Mouse (Mus musculus): ENCODE measurements around the gene Ap4e1. TPM values are rescaled to one million over a fixed set of nuclear protein-coding genes. Genes with fewer than 3 reads are reported as not detected.
A peak's percentile ranks its signal among the peaks of the same experiment; 100 is the strongest.

Ap4e1 gene
- 10 to 100 TPM in 1 of 2 experiments, 1 to 10 TPM in 1; 8.8 to 10.0 TPM for total RNA-seq (2021)
- long read RNA-seq, experiment 1, full-length matches to known transcripts, result 2 of 8 reads
- long read RNA-seq, experiment 1, partial matches to known transcripts, result 0 of 8 reads
- long read RNA-seq, experiment 1, other reads (novel, unspliced or antisense), result 6 of 8 reads
- long read RNA-seq, experiment 2, full-length matches to known transcripts, result 4 of 10 reads
- long read RNA-seq, experiment 2, partial matches to known transcripts, result 2 of 10 reads
- long read RNA-seq, experiment 2, other reads (novel, unspliced or antisense), result 4 of 10 reads

DNA sequence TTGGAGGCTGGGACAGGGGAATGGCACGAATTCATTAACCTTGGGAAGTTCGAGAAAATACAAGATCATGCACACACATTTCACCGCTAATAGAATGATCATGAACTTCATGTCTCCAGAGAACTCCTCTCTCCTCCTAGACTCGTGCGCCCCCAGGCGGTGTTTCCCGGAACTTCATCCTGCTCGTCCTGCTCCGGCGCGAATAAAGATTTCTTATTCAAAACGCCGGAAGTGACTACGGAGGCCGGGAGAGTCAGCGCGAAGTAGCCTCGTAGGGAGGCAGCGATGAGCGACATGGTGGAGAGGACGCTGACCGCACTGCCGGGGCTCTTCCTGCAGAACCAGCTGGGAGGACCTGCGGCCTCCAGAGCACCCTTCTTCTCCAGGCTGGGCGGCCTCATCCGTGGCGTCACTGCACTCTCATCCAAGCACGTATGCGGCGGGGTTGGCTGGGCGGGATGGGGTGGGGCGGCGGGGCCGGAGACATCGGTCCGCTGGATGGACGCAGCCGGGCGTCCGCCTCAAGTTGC, at the start of gene Ap4e1:
Gene Ap4e1, plus strand, starts transcription at position 249 of the 530 bp plus-strand sequence.
- peak; percentile 99 for DNase-seq (ENCODE audit: low spot score)

DNA sequence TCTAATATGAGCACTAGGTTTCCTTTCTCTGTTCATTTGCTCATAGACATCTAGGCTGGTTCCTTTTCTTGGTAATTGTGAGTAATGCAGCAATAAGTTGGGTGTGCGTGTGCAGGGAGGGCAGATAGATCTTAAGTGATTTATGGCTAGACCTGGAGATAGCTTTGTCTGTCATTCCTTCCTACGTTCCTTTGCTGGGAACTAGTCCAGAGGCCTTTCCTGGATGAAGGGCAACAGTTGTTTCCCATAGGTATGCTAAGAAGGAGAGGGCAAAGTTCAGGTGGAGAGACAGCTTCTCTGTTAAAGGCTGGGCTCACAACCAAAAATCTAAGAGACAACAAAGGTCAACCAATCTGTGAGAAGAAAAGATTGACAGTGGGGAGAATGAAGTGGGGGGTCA, 46.8 kb upstream of the Ap4e1 start:
- DNase-seq (ENCODE audit: low spot score), result no peak

- DNase-seq (ENCODE audit: low spot score), result no peak
Measured at GRCm38 (mm10) chr2:126977428-126977827, 31.1 kb upstream of the Ap4e1 start.

DNA sequence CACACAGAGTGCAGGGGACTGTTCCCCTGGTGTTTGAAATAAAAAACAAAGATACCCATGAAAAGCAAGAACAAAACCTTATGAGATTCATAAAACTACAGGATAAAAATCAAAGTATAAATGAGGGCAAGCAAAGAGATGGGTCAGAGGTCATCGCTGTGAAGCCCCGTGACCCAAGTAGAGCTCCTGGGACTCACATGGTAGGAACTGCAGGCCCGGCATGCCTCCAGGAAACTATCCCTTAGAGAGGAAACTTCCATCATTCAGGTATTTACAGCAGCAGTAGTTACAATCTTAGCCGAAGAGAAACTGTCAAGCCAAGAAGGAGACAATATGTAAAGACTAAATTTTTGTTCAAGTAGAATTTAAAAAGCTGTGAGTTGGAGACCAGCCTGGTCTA, 25.3 kb upstream of the Ap4e1 start:
- DNase-seq (ENCODE audit: low spot score), result no peak

- no peak for DNase-seq (ENCODE audit: low spot score)
Measured at GRCm38 (mm10) chr2:126989919-126990318, 18.6 kb upstream of the Ap4e1 start.

DNA sequence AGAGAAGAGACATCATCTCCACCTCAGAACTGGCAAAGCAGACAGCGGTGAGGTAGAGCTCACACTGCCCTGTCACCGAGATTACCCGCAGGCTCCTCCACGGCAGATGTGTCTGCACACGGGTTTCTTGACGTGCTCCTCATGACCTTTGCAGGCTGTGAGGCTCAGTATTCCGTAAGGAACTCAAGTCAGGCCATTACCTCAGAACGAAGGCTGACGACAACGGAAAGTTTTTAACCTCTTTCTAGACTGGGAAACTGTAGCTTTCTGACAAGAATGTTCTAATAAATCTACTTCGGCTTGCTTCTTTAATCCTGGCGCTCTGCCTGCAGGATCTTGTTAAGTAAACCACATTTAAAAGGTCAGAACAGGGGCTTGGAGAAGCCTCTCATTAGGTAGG, 15.8 kb upstream of the Ap4e1 start:
- no peak for DNase-seq (ENCODE audit: low spot score)

DNA sequence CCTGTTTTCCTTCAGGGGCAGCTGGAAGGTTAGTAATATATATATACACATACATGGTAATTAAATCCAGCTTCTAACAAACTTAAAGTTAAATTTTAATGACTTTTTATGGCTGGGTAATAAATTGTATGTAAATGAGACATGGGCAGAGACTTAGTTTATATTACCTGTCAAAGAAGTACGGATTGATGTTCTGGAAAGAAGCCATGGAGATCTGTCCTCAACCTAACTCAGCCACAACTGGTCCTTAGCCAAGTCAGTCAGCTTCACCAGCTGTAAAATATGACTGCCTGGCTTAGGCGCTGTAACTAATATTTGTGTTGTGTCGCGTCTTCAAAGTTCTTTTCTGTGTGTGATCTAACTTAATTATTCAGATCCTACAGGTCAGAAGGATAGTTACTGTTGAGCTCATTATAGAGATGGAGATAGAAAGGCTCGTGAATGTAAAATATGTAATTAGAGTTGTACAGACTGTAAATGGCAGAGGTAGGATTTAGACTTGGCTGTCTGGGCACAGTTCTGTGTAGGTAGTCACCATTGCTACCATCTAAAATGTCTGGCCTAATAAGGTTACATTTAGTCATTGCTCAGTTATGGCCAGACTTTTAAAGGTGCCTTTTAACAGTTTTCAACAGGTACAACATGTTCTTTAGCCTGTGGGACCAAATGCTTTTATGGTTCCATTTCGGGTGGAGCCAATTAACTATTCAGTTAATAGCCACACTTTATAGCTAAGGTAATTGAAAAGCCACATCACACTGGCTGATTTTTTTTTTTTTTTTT, 13.9 kb upstream of the Ap4e1 start:
- DNase-seq (ENCODE audit: low spot score), result peak; percentile 31

DNA sequence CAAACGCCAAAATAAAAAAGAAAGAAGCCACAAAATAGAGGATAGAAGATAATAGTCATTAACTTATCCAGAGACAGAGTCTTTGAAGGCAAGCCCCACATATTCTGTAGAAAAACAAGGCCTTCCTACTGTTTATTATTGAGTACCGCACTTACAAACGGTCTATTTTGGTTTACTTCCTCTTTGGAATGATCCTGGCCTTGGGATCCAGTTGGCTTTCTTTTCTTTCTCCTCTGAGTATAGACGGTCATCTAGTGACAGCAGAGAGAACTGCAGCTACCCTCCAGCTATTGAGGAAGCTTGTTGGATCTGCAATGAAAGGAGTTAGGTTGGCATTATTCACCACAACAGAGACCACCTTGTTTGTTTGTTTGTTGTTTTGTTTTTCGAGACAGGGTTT, 11.8 kb upstream of the Ap4e1 start:
- peak; percentile 73 for DNase-seq (ENCODE audit: low spot score)

- DNase-seq (ENCODE audit: low spot score), result no peak
Measured at GRCm38 (mm10) chr2:126998219-126998618, 10.3 kb upstream of the Ap4e1 start.

- DNase-seq (ENCODE audit: low spot score), result no peak
Measured at GRCm38 (mm10) chr2:127000406-127001324, 7.9 kb upstream of the Ap4e1 start.

GRCm38 (mm10) chr2:127004046-127004445, 4.5 kb upstream of the Ap4e1 start:
- no peak for DNase-seq (ENCODE audit: low spot score)

DNA sequence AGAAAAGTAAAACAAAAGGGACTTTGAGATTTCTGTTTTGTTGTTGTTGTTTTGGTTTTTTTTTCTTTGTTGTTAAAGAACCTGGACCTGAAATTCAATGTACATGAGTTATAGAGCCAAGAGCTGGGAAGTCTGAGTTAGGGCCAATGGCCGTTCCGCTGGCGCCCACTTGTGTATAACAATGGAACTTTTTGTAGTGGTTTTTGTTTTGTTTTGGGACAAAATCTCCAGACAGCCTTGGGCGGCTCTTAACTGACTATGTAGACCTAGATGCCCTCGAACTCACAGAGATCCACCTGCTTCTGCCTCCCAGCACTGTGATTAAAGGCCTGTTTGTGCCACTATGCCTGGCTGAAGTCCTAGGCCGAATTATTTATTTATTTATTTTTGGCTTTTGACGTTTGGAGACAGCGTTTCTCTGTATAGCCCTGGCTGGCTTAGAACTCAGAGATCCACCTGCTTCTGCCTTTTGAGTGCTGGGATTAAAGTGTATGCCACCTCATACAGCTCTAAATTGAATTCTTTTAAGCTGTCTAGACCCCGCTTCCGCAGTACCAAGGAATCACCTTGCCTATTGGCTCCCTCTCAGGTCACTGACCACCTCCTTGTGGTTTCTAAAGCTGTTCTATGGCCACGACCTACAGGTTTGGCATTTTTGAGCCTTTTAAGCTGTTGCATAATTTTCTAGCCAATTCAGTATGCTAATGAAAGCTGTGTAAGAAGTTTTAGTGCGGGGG, 1.7 kb upstream of the Ap4e1 start:
- peak; percentile 59 for DNase-seq (ENCODE audit: low spot score)

- DNase-seq (ENCODE audit: low spot score), result peak; percentile 82
Measured at GRCm38 (mm10) chr2:127007509-127007908, 1.0 kb upstream of the Ap4e1 start.

GRCm38 (mm10) chr2:127035006-127035605, 26.6 kb downstream of the Ap4e1 start:
- no peak for DNase-seq (ENCODE audit: low spot score)

- no peak for DNase-seq (ENCODE audit: low spot score)
Measured at GRCm38 (mm10) chr2:127037299-127037698, 28.8 kb downstream of the Ap4e1 start.

DNA sequence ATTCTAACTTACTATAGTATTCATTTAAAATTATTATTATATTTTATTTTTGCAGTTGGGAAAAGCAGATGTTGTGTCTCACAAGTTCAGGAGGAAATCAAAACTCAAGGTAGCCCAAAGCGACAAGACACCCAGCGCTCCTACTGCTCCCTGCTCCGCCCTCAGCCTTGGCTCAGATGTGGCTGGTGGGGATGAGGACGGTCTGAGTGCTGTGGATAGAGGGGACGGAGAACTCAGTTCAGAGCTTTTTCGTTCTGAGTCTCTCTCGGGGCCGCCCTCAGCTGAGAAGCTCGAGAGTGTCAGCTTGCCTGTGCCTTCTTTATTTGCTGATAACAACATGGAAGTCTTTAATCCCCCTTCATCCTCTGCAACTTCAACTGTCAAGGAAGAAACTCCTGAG, 53.0 kb downstream of the Ap4e1 start:
- DNase-seq (ENCODE audit: low spot score), result no peak

DNA sequence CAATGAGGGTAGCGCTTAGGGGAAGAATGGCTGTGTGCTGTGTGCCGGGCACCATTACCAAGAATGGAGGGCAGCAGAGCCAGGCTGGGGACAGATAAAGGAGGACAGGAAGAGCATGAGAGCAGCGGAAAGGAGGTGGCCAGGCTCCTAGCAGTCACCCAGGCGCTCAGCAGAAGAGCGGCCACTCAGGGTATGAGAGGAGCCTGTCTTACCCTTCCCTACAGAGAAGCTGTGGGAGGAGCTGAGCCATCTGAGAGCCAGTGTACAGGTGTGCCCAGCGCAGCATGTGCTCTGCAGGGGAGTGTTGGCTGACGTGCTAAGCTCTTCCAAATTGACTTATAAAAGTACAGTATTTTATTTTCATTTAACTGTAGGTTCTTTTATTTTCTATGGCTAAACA, 60.3 kb downstream of the Ap4e1 start:
- DNase-seq (ENCODE audit: low spot score), result no peak

GRCm38 (mm10) chr2:127069781-127070434, 61.4 kb downstream of the Ap4e1 start:
- DNase-seq (ENCODE audit: low spot score), result no peak

DNA sequence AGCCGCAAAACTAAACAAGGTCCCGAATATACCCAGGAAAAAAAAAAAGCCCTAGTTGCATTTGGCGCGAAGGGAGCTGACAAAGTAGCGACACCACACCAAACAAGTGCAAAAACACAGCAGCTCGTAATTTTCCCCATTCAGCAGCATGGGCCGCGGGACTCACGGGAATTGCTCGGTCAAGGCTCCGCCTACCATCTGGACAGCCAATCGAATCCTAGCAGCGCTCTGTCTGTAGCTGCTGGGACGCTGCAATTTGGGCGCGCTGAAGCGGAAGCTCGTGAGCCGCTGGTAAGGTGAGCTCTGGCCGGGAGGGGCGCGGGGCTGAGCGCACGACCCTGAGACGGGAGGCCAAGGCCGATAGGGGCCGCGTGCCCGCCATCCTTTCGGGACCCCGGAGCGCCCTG, 61.9 kb downstream of the Ap4e1 start, which contains the start of gene Blvra:
Gene Blvra, plus strand, starts transcription at position 231 of the 407 bp plus-strand sequence.
- peak; percentile 88 for DNase-seq (ENCODE audit: low spot score)

DNA sequence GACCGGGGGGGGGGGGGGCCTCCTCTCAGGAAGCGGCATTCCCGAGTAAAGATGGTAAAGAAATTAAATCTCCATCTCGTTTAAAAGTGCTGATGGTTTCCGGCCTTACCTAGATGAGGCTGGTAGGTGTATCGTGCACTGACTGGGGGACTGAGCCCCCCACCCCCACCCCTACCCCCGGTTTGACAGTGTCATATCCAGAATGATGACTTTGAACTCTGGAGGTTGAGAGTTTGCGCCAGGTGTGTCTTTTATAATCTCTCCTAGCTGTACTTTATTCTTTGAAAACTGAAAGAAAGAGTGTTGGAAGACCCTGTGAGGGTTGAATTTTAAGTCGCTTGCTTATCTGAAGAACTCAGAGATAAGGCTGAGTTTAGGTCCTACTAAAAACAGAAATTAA, 62.4 kb downstream of the Ap4e1 start:
- no peak for DNase-seq (ENCODE audit: low spot score)
